ENCODE assay signal across 8 mouse cellular contexts in genomic region chr5:122707276-122708181, GRCm38 (mm10). TPM values are rescaled to one million over a fixed set of nuclear protein-coding genes. Genes with fewer than 3 reads are reported as not detected.
A peak's percentile ranks its signal among the peaks of the same experiment; 100 is the strongest.
DNase-seq lines count a peak whose midpoint lies in the region; ATAC-seq and TF ChIP-seq lines count a peak whose summit lies in the region.

TSS of gene P2rx4 (plus strand) at chr5:122707544.

- no peak for TF ChIP-seq CTCF in G1E (IDR thresholded peaks at IDR 0.05; ENCODE audit: low read depth, low read length)
- TF ChIP-seq CTCF in forebrain, postnatal 0 days (IDR thresholded peaks at IDR 0.05; ENCODE audit: low read depth): peak; percentile 43

- DNase-seq in G1E (ENCODE audit: low spot score): peak; percentile 93
- DNase-seq in cerebellum, adult 18-20 months: peak; percentile 82 to 83
- peak; percentile 93 for DNase-seq in forebrain, postnatal 0 days
- peak; percentile 87 for DNase-seq in heart, postnatal 4 days
- peak; percentile 73 for DNase-seq in layer of hippocampus, adult 9-10 months (ENCODE audit: low spot score)
- DNase-seq in ovary, postnatal 10 days (ENCODE audit: low spot score): peak; percentile 71
- peak; percentile 80 to 84 for DNase-seq in thymus, postnatal 10 days (ENCODE audit: low spot score in 2 of 2)

- under 1% methylated on average over 65 of the region's 66 CpGs for WGBS in forebrain, postnatal 0 days
- under 1% methylated on average over 62 of the region's 66 CpGs for WGBS in lung, embryonic 16.5 days

- H3K4me3 ChIP-seq in G1E (ENCODE audit: low read depth, low read length): peak within 1 kb of the TSS; percentile 84
- H3K4me3 ChIP-seq in forebrain, postnatal 0 days (ENCODE audit: low read depth, low read length): peak within 1 kb of the TSS; percentile 71
- H3K4me3 ChIP-seq in lung, embryonic 16.5 days (ENCODE audit: low read length): peak within 1 kb of the TSS; percentile 71

- peak within 1 kb of the TSS; percentile 92 for H3K27ac ChIP-seq in forebrain, postnatal 0 days (ENCODE audit: low read depth, low read length)
- H3K27ac ChIP-seq in lung, embryonic 16.5 days (ENCODE audit: low read length): peak within 1 kb of the TSS; percentile 77

- H3K27me3 ChIP-seq in G1E (ENCODE audit: insufficient read depth, low read length): no peaks in the 10 kb centered on the region
- no peaks in the 10 kb centered on the region for H3K27me3 ChIP-seq in forebrain, postnatal 0 days (ENCODE audit: insufficient read depth, low read length)
- no peaks in the 10 kb centered on the region for H3K27me3 ChIP-seq in lung, embryonic 16.5 days (ENCODE audit: control insufficient read depth, insufficient read depth, low read depth, low read length)

- peaks cover 3% of the 10 kb centered on the region for H3K9me3 ChIP-seq in G1E (replicated peaks)
- no peaks in the 10 kb centered on the region for H3K9me3 ChIP-seq in forebrain, postnatal 0 days (ENCODE audit: low read length)
- H3K9me3 ChIP-seq in lung, embryonic 16.5 days (ENCODE audit: control insufficient read depth, low read length): no peaks in the 10 kb centered on the region

- H3K9ac ChIP-seq in forebrain, postnatal 0 days: peak within 1 kb of the TSS; percentile 85
- peak within 1 kb of the TSS; percentile 78 for H3K9ac ChIP-seq in lung, embryonic 16.5 days (ENCODE audit: low read length)

- H3K4me1 ChIP-seq in G1E (ENCODE audit: insufficient read depth, low read depth, low read length): peaks cover 50% of the 10 kb centered on the region
- H3K4me1 ChIP-seq in forebrain, postnatal 0 days (ENCODE audit: insufficient read depth): 0 out of 2 replicates have a peak, but pooled peaks cover 7% of the 10 kb centered on the region
- peaks cover 3% of the 10 kb centered on the region for H3K4me1 ChIP-seq in lung, embryonic 16.5 days (replicated peaks; ENCODE audit: control insufficient read depth, insufficient read depth, low read length)

- peak within 1 kb of the TSS; percentile 71 for H3K4me2 ChIP-seq in forebrain, postnatal 0 days (ENCODE audit: low read depth)
- peak within 1 kb of the TSS; percentile 94 for H3K4me2 ChIP-seq in lung, embryonic 16.5 days (ENCODE audit: low read depth, low read length)

- ATAC-seq in G1E (ENCODE audit: extremely low read depth, insufficient number of reproducible peaks, low FRiP score, poor library complexity, severe bottlenecking): peak; percentile 70
- ATAC-seq in forebrain, postnatal 0 days: peak; percentile 97
- peak; percentile 91 for ATAC-seq in lung, embryonic 16.5 days (ENCODE audit: low read depth)

- H3K36me3 ChIP-seq in G1E (replicated peaks): peaks cover 21% of the 10 kb centered on the region
- H3K36me3 ChIP-seq in forebrain, postnatal 0 days (ENCODE audit: insufficient read depth): no peaks in the 10 kb centered on the region
- H3K36me3 ChIP-seq in lung, embryonic 16.5 days (ENCODE audit: control insufficient read depth, insufficient read depth, low read length): no peaks in the 10 kb centered on the region

RNA-seq across cellular contexts. Expression of gene P2rx4, which starts in this region (rescaled TPM):
- total RNA-seq in G1E (2014; fragmentation: Nextera tagmentation) (44.0 and 47.2 TPM in 2 replicates), G1E (2017) (61.2 and 67.0 TPM in 2 replicates)
- 4.9 and 12.1 TPM in 2 replicates for polyA plus RNA-seq in G1E (2012)
- 13.2 and 13.6 TPM in 2 replicates for total RNA-seq in forebrain, postnatal 0 days (2014; rRNA removed)
- polyA plus RNA-seq in forebrain, postnatal 0 days (2015; fragmentation: Nextera tagmentation; extraction: Ambion mirVana): 10.0 and 11.2 TPM in 2 replicates
- total RNA-seq in heart, postnatal 4 days (2021): 10 to 100 TPM; 17.9 to 19.0 TPM
- 19.6 and 22.7 TPM in 2 replicates for polyA plus RNA-seq in lung, embryonic 16.5 days (2015; fragmentation: Nextera tagmentation; extraction: Ambion mirVana)

Comparison
In these comparisons a context has a peak if more than half of its experiments do, and no peak if none do; other contexts are left out.
1. Peak in every context shown above with its lines: DNase-seq, ATAC-seq, H3K4me3 ChIP-seq and H3K27ac ChIP-seq.